Mouse (Mus musculus) monocyte, adult 2 months (primary cell): ENCODE measurements at regions not wholly inside any gene's neighbourhood (a gene's known extent, or its start where the extent isn't known, plus 50 kb on each side); places are given as distances from the start of the nearest gene placed in this dataset.

Source experiments
- DNase-seq, 2 experiments: peaks; one replicate each; pipeline ENCODE4 v3.0.0; 2022; ENCODE audit warnings: low spot score in 2 of 2, low read depth in 1 of 2

DNA sequence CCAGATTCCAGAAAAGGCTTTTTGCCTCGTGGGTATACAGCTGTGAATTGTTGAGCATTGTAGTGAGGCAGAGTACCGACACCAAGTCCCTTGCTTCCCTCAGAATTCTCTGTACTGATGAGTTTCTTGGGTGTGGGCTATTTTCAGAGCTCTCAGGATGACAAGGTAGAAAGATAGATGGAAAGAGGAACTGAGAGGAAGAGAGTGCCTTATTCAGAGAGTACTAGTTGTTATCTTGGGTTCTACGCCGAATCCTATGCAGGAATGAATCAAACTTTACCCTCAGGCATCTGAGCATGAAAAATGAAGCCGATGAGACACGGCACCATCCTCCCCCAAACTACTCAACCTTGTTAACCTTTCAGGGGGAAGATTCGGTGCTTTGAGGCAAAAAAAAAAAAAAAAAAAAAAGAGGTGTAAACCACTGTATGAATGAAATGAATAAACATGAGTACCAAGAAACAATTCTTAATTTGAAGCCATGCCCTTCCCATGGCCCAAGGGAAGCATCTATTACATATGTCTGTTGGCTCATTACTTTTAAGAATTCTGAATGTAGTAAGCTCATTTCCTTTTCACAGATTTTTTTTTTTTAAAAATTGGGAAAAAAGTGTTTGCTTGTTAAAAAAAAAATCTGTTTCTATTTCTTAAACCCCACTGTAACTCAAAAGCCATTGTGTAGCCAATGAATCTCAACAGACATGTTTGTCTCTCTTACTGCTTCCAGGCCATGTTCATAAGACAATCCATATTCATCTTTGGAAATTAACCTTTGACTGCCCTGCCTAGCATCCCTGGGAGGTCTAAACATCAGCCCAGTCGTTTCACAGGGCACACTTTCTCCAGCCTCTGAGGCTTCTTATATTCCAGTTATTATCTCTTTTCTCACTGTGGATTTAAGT lies 1435.8 kb upstream of the A1bg start:
- no peak for DNase-seq

DNA sequence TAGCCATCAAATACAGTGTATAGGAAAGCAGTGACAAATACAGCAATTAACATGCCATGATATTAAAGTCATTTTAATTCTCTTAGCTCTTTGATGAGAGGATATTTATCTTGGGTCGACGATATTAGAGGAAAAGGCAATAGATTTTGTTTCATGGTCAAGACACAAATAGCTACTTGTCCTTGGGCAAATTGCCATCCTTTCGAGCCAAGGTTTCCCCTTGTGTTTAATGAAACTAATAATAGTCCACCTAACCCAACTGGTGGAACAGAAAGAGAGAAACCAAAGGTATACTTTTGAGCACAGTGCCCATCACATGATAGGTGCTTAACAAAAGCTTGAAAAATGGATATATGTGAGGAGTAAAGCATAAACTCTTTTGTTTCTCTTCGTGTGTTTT lies 1431.0 kb upstream of the A1bg start:
- DNase-seq = no peak

DNA sequence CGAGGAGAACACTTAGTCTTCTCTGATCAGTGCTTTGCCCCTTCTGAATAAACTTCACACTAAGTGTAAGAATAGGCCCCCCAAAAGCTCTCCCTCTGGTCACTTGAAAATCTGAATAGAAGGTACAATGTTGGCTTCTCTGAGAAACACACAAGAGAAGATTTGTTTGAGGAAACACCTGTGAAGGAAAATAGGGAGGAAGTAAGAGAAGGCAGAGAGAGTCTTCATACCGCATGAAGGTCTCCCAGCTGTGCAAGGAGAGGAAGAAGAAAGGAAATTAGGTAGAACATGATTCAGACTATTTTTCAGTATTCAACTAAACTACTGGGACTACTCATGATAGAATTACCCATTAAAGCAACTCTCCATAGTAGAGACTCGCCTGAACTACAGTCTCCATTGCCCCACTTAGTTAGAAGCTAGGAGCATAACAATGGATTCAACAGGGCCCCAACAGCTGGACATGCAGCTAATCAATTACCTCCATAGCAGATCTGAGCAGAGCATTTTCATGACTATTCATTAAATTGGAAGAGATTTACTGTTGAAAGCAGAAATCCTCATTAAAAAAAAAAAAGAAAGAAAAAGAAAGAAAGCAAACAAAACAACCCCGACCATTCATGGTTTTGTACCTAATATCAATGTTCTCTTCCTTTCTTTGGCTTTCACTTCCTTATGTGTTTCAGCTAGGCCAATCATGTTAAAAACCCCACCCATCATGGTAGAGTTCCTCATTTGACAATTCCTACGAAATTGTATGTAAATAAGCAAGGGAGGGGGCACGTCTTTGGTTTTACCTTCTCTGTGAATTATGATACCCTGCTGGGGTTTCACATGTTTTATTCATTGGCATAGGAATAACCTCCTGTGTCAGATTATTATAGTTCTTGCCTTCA lies 1428.3 kb upstream of the A1bg start:
- no peak for DNase-seq

DNA sequence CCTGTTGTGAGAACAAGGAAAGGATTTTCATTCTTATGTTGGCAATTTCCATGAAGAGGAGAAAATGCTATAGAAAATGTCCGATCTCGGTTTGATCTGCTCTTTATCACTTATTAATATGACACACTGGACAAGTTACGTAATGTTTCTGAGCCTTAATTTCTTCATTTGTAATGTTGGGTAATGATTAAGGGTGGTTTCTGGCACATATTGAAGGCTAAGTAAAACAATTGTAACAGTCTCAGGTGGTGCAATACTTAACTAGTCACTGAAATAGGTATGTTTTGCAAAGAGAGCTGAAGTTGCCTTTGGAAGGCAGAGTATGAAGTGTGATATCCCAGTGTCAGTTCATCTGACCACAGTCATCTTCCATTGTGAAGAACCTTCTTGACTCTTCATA lies 1427.2 kb upstream of the A1bg start:
- DNase-seq = no peak

DNA sequence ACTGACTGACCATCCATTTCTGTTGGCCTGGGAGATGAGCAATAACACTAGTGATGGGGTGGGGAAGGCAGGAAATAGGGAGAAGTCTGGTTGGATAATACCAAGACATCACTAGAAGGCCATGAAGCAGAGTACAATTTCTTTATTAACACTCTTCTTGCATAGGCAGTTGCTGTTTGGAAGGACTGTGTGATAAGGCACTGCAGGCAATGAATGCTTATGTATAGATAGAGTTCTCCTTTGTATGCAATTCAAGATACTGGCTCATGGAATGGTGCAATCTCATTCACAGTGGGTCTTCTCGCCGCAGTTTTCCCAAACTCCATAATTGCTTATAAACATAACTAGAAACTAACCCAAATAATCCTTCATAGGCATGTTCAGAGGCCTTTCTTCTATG lies 1426.1 kb upstream of the A1bg start:
- no peak for DNase-seq

DNA sequence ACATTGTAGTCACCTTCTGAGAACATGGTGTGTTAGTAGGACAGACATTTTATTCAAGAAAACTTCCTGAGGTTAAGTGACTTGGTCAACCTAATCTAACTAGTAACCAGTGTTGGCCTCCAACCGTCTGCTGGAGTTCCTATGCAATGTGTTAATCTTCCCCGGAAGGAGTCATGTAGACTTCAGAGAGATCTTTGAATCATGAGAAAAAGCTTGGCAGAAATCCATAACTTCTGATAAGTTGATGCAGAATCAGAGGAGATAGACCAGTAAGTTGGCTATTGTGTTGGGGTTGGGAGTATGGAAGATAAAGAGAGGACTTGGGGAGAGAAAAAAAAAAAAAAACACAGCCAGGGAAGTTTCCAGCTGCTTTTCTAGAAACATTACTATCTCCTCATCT lies 1424.9 kb upstream of the A1bg start:
- no peak for DNase-seq

DNA sequence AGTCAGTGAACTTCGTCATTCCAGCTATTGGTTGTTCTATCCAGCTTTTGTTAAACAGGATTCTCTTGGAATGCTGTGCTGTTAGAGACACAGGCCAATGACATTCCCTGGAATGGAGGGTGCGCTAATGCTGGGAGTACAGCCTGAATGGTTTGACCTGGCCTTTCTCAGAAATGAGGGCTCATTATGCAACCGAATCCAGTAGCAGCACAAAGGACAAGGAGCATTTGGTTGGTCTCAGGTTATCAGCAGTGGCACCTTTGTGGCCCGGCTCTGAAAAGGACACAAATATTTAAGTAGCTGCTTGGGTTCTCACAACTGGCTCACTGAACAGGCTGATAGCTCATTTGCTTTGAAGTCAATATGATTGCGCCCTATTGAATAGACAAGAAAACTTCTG lies 1423.1 kb upstream of the A1bg start:
- DNase-seq = no peak

DNA sequence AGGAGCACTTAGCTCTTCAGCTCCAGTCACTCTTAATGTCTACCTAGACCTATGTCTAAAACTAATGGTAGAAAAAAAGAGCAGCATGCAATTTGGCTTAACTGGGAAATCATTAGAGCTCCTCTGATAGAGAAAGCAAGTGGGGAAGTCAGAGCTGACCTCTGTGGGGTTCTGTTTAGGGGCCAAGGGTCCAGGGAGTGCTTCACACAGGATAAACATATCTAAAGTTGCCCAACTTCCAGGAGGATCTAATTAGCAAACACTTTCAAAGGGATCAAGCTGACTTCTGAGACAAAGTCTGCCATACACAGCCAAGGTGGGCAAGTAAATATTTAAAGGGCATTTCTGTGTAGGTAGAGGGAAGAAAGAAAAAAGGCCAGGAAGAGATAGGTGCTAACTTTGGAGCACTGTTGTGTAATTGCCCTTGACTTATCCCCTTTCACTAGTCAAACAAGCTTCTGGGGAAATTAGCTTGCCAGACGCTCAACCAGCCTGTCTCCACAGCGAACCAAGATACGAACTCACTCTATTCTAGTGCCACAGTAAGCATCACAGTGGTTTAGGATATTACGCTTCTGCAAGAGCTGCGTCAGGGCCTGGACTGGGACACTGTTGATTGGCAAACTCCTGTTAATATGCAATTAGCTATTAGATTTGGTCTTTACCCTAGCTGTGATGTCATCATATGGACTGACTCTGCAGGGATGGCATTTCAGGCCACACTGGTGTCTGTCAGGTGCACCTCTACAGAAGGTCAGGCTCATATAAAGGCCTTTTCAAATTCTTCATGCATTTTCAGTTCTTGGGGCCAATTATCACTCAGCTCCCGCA lies 1413.9 kb upstream of the A1bg start:
- no peak for DNase-seq

DNA sequence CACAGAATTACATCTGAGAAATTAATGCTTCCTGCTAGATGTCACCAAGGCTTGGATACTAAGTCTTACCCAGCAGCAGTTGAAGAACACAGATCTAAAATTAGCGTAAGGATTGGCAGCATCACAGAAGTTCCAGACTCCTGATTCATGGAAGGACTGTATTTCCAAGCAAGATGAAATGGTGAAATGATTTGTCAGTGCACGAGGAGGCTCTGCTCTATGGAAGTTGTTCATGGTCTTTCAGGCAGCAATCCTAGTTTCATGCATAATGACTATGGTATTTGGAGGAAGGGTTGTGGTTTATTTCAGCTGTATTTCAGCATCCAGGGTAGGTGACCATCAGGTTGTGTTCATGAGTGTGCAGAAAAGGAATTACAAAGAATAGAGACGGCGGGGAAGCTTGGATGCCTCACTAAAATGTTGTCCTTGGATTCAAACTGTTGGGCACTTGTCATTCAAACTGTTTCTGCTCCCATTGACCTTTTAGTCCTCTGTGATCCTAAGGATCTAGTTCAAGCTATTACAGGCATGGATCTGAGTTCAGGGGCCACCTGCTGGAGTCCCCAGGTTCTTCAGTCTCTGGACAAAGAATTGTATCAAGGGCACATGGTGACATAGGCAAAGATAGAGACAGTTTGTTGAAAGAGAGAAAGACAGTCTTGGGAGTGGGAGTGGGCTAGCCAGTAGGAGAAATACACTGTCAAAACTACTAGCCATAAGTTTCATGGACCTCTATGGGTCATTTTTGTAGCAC lies 1411.6 kb upstream of the A1bg start:
- no peak for DNase-seq

DNA sequence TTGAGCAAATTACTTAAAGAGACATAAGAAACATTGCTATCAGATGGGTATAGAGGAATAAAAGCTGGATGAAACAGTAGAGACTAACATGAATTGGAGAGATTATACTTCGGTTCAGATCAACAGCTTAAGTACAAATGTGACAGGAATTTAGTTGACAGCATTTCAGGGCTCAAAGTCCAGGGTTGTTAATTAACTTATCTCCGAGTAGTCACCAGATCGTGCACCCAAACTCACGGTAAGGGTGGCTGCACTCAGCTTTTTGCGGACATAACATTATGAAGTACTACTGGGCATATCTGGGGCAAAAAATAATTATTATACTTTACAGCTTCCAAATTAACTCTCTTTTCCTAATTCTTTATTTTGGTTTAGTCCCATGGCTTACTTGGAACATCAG lies 1409.3 kb upstream of the A1bg start:
- no peak for DNase-seq

DNA sequence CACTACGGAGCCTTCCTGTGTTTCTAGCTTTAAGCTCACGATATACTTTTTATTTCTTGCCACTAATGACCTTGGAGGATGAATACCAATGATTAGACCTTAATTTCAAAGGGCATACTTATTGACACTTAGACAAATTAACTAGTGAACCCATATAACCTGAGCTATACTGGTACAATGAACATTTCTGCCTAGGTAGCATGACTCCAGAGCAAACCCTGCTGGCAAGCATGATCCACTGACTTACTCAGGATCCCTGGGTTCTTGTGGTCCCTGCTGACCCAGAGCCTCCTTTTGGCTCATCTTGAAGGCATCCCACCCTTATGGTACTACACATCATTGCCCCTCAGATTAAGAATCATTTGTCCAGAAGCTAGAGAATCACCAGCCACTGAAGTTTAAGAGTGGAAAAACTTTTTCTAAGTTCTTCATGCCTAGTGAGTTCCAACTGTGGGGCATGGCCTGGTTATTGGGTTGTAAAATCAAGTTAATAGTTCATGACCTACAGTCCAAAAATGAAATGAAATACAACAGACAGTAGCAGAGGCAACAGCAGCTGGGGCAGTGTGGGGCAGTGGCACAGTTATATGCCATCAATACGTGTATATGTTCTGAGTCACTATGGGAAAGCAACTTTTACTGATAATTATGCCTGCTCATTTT lies 1408.5 kb upstream of the A1bg start:
- DNase-seq = no peak

DNA sequence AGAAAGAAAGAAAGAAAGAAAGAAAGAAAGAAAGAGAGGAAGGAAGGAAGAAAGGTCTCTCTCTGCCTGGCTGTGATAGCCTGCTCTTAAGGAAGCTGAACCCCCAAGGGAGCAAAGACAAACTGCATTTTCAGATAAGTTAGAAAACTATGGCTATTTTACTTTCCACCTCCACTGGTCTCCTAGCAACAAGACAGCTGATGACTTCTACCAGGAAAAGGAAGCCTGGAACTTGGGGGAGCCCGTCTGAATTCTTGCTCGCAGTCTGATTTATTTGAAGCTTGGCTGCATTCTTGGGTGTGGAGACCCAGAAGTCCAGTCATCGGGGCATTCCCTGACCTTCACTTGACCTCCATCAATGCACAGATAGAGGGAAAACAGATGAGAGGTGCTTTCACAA lies 1406.1 kb upstream of the A1bg start:
- DNase-seq = no peak

DNA sequence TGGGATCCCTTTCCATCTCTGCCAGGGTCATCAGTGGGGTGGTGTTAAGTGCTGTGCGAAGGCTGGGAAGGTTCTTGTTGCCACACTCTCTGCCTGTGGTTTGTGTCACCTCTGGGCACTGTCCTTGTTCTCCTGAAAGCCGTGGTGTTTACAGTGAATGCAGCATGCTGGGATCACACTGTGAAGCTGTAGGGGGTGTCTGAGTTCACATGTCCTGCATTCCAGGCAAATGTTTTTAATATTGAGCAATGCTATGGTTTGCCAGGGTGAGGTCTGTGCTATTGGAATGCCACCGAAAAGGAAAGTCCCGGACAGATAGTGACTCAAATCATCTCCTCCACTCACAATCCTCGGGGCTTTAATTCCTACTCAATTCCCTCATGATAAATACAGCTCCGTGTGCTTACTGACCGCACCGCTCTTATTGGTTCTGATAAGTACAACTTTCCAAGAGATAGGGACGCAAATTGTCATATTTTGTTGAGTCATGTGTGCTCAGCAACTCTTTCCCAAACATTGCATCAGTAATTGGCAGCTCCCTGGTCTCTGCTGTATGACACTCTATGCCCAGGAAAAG lies 1405.6 kb upstream of the A1bg start:
- no peak for DNase-seq

DNA sequence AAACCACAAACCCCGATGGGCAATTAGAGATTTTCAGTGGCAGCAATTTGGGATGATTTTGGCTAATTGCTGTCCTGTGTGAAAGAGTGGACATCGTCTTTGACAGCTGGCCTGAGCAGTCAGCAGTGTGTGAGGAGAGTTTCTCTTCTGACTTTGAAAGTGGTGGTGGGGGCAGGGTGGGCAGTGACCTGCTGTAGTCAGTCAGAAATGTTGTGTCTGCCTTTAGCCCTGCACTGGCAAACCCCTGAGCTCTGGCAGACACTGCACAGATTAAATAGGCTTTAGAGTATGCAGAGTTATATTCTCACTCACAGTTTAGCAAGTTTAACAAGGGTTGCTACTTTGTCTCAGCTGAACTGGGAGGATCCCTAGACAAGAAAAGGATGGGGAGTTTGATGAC lies 1404.7 kb upstream of the A1bg start:
- DNase-seq = no peak

DNA sequence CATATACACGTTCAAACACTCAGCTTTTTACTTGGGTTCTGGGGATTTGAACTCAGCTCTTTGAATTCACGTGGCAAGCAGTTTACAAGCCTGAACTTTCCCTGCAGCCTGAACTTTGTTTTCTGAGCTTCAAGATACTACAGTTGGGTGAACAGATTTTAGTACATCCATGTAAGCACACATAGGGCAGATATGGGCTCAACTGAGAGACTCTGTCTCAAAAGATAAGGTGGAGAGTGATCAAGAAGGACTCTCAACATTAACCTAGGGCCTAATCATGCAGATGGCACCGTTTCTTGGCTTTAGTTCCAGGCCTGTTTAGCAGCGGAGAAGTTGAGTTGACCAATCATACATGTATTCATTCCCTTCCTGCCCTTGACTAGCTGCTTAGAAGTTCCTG lies 1403.7 kb upstream of the A1bg start:
- DNase-seq = no peak

DNA sequence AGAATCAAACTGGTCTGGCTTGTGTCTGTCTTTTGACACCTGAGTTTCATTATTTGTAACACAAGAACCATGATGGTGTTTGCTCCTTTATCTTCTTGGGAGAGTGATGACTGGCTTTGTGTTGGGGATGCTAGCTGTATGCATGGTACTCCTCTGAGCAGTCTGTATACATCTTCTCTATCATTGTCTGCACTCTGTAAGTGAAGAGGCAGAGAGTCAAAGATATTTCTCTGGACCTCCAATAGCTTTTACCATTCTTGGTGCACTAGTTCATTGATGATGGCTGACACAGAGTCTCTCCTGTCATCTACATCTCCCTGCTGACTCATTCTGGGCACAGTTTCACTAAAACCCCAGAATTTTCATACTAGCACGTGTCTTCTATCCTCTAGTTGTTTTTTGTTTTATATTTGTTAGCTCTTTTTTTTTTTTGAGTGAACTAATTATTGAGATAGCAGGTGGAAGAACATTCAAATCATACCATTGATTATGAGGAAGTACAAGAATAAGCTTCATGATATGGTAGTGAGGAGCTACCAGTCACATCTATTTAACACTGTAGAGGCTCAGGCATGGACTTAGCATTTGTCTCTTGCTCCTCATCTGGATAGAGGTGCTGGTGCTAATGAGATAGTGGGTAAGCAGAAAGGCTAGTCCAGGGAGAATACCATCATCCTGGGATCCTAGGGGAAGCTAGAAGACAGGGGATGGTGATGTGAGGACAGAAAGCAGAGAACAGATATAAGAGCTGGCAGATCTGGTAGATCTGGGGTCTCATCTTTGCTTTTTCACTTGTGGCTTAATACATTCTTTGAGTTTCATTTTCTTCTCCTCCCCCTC lies 1402.9 kb upstream of the A1bg start:
- DNase-seq = no peak

DNA sequence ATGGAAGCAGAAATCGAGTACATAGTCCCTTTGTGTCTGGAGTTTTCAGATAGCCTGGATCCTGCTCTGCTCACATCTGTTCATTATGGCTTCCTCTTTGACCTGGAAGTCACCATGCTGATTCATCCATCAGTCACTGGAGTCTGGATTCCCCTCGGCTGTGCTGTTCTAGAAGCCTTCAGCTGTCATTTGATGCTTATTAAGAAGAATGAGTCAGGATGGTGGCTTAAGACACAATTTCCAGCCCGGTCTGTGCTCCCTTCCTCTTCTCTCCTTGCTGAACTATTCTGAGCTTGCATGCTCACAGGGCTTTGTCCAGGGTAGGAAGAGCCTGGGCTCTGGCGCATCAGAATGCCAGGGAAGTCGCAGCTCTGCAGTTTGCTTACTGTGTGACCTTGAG lies 1398.2 kb upstream of the A1bg start:
- no peak for DNase-seq

DNA sequence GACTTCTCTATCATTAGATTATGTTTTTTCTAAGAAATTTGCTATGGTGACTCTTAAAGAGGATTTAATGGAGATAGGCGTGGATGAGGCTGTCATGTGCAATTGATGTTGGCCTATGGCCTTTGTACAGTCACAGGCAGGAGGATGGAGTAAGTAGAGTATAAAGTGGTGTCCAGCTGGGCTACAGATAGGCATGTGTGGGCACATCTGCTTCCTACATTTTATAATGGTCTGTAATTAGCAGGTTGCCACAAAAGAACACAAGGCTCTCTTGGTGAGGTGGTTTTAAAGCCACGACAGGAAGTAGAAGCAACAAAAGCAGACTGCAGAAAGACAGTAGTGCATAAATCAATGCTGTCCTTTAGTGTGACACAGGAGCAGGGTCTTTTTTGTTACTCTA lies 1391.6 kb upstream of the A1bg start:
- no peak for DNase-seq

DNA sequence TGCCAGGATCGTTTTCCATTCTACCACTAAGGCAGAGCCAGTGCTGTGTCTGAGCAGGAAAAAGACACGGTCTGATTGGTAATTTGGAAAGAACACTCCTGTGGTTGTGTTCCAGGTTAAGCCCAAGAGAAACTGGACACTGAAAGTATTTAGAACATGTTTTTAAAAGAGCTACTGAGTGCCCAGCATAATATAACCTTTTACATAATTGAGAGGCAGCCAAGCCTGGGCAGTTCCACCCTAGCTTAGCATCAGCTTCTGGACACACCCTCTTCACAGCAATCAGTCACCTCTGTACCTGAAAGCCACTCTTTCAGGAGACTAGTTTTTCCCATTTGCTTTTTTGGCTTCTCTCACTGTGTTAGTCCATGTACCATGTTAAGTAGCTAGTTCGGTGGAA lies 1379.4 kb upstream of the A1bg start:
- DNase-seq = no peak
